Mouse (Mus musculus): Measurements from ENCODE around the gene B4gat1. TPM values are rescaled to one million over a fixed set of nuclear protein-coding genes. Genes with fewer than 3 reads are reported as not detected.
"Not testable (repeated sequence)": the region's sequence is repeated elsewhere in the genome, so short reads cannot be mapped to it uniquely, and the experiment has no call there.

The B4gat1 gene
- polyA plus RNA-seq, 1 experiment from 2014 or later: 65.1 TPM

GRCm38 (mm10) chr19:5079279-5079678 is 40.7 kb downstream of the B4gat1 start:
- H3K9me3 ChIP-seq (ENCODE audit: low read length): no peaks in the 10 kb centered on the region
- WGBS: 96% methylated on average over 1 of the region's 1 CpGs
- no peak overlapping the region for H3K4me3 ChIP-seq (ENCODE audit: low read length)
- H3K27ac ChIP-seq (ENCODE audit: low read length): no peak overlapping the region
- no peaks in the 10 kb centered on the region for H3K36me3 ChIP-seq (ENCODE audit: insufficient read depth, low read length)
- H3K9ac ChIP-seq (replicated peaks; ENCODE audit: low read length): no peak overlapping the region
- no peak for ATAC-seq (ENCODE audit: low FRiP score, low TSS enrichment)
- H3K27me3 ChIP-seq (ENCODE audit: insufficient read depth, low read length): peaks cover 43% of the 10 kb centered on the region
- H3K4me1 ChIP-seq (ENCODE audit: insufficient read depth, low read length): no peaks in the 10 kb centered on the region
- no peak overlapping the region for H3K4me2 ChIP-seq (replicated peaks; ENCODE audit: low read depth, low read length)

GRCm38 (mm10) chr19:5082005-5082404 is 43.4 kb downstream of the B4gat1 start:
- Histone ChIP-seq H3K9me3 (ENCODE audit: low read length) (no peaks in the 10 kb centered on the region), H3K36me3 (ENCODE audit: insufficient read depth, low read length) (no peaks in the 10 kb centered on the region), H3K27me3 (ENCODE audit: insufficient read depth, low read length) (peaks cover 67% of the 10 kb centered on the region), H3K9ac (replicated peaks; ENCODE audit: low read length) (no peak overlapping the region), H3K4me1 (ENCODE audit: insufficient read depth, low read length) (peaks cover 10% of the 10 kb centered on the region), H3K4me2 (replicated peaks; ENCODE audit: low read depth, low read length) (no peak overlapping the region), H3K27ac (ENCODE audit: low read length) (no peak overlapping the region), H3K4me3 (ENCODE audit: low read length) (no peak overlapping the region)
- ATAC-seq (ENCODE audit: low FRiP score, low TSS enrichment): no peak
- 70% methylated on average over 18 of the region's 18 CpGs for WGBS

GRCm38 (mm10) chr19:5082596-5082995 is 44.0 kb downstream of the B4gat1 start:
- H3K4me1 ChIP-seq (ENCODE audit: insufficient read depth, low read length): peaks cover 13% of the 10 kb centered on the region

GRCm38 (mm10) chr19:5083961-5084833 is 45.6 kb downstream of the B4gat1 start:
- Histone ChIP-seq H3K4me2 (replicated peaks; ENCODE audit: low read depth, low read length) (no peak overlapping the region), H3K4me3 (ENCODE audit: low read length) (no peak overlapping the region)

More at GRCm38 (mm10) chr19:5082596-5082995, 44.0 kb downstream of the B4gat1 start:
- Histone ChIP-seq H3K36me3 (ENCODE audit: insufficient read depth, low read length) (no peaks in the 10 kb centered on the region), H3K9ac (replicated peaks; ENCODE audit: low read length) (no peak overlapping the region), H3K27ac (ENCODE audit: low read length) (no peak overlapping the region), H3K9me3 (ENCODE audit: low read length) (no peaks in the 10 kb centered on the region), H3K4me3 (ENCODE audit: low read length) (no peak overlapping the region), H3K27me3 (ENCODE audit: insufficient read depth, low read length) (peaks cover 67% of the 10 kb centered on the region), H3K4me2 (replicated peaks; ENCODE audit: low read depth, low read length) (no peak overlapping the region)
- ATAC-seq (ENCODE audit: low FRiP score, low TSS enrichment): no peak
- WGBS: 71% methylated on average over 24 of the region's 24 CpGs

GRCm38 (mm10) chr19:5084834-5085144 is 46.2 kb downstream of the B4gat1 start:
- 6% methylated on average over 15 of the region's 15 CpGs for WGBS
- H3K27me3 ChIP-seq (ENCODE audit: insufficient read depth, low read length): peaks cover 67% of the 10 kb centered on the region

More at GRCm38 (mm10) chr19:5083961-5084833, 45.6 kb downstream of the B4gat1 start:
- Histone ChIP-seq H3K4me1 (ENCODE audit: insufficient read depth, low read length) (peaks cover 19% of the 10 kb centered on the region), H3K36me3 (ENCODE audit: insufficient read depth, low read length) (no peaks in the 10 kb centered on the region), H3K27ac (ENCODE audit: low read length) (no peak overlapping the region), H3K9me3 (ENCODE audit: low read length) (no peaks in the 10 kb centered on the region), H3K9ac (replicated peaks; ENCODE audit: low read length) (no peak overlapping the region), H3K27me3 (ENCODE audit: insufficient read depth, low read length) (peaks cover 67% of the 10 kb centered on the region)
- 60% methylated on average over 3 of the region's 3 CpGs for WGBS
- no peak for ATAC-seq (ENCODE audit: low FRiP score, low TSS enrichment)

GRCm38 (mm10) chr19:5085145-5085863 is 46.7 kb downstream of the B4gat1 start, which contains the start of gene Tmem151a:
TSS of gene Tmem151a (minus strand) at chr19:5085531.
- Histone ChIP-seq H3K27ac (ENCODE audit: low read length) (no peak within 1 kb of the TSS), H3K4me3 (ENCODE audit: low read length) (peak within 1 kb of the TSS; percentile 52), H3K9me3 (ENCODE audit: low read length) (no peaks in the 10 kb centered on the region), H3K4me1 (ENCODE audit: insufficient read depth, low read length) (peaks cover 23% of the 10 kb centered on the region), H3K36me3 (ENCODE audit: insufficient read depth, low read length) (peaks cover 9% of the 10 kb centered on the region), H3K27me3 (ENCODE audit: insufficient read depth, low read length) (peaks cover 63% of the 10 kb centered on the region), H3K9ac (replicated peaks; ENCODE audit: low read length) (peak within 1 kb of the TSS; percentile 53; the same call in 1 of the 2 replicates), H3K4me2 (replicated peaks; ENCODE audit: low read depth, low read length) (peak within 1 kb of the TSS; percentile 75)
- under 1% methylated on average over 57 of the region's 69 CpGs for WGBS
- ATAC-seq (ENCODE audit: low FRiP score, low TSS enrichment): no peak

More at GRCm38 (mm10) chr19:5084834-5085144, 46.2 kb downstream of the B4gat1 start:
- H3K4me2 ChIP-seq (replicated peaks; ENCODE audit: low read depth, low read length): peak overlapping the region; percentile 75
- H3K4me3 ChIP-seq (ENCODE audit: low read length): peak overlapping the region; percentile 52
- no peak overlapping the region for H3K9ac ChIP-seq (replicated peaks; ENCODE audit: low read length)
- no peak overlapping the region for H3K27ac ChIP-seq (ENCODE audit: low read length)
- no peak for ATAC-seq (ENCODE audit: low FRiP score, low TSS enrichment)
- peaks cover 4% of the 10 kb centered on the region for H3K36me3 ChIP-seq (ENCODE audit: insufficient read depth, low read length)
- H3K4me1 ChIP-seq (ENCODE audit: insufficient read depth, low read length): peaks cover 23% of the 10 kb centered on the region
- no peaks in the 10 kb centered on the region for H3K9me3 ChIP-seq (ENCODE audit: low read length)

GRCm38 (mm10) chr19:5086533-5086932 is 47.9 kb downstream of the B4gat1 start:
- H3K9me3 ChIP-seq (ENCODE audit: low read length); H3K4me2 ChIP-seq (replicated peaks; ENCODE audit: low read depth, low read length); H3K9ac ChIP-seq (replicated peaks; ENCODE audit: low read length); H3K27ac ChIP-seq (ENCODE audit: low read length); ATAC-seq (ENCODE audit: low FRiP score, low TSS enrichment); H3K4me3 ChIP-seq (ENCODE audit: low read length): not testable (repeated sequence)
- H3K36me3 ChIP-seq (ENCODE audit: insufficient read depth, low read length): peaks cover 17% of the 10 kb centered on the region
- WGBS: 55% methylated on average over 4 of the region's 4 CpGs
- peaks cover 51% of the 10 kb centered on the region for H3K27me3 ChIP-seq (ENCODE audit: insufficient read depth, low read length)
- H3K4me1 ChIP-seq (ENCODE audit: insufficient read depth, low read length): peaks cover 23% of the 10 kb centered on the region

- peak; percentile 97 for ATAC-seq (ENCODE audit: low FRiP score, low TSS enrichment)
- under 1% methylated on average over 58 of the region's 58 CpGs for WGBS
These were observed 49.5 kb downstream of the B4gat1 start, which contains the start of gene Yif1a for GRCm38 (mm10) chr19:5087884-5088728. TSS of gene Yif1a (plus strand) at chr19:5088538.

GRCm38 (mm10) chr19:5089324-5089723 is 50.7 kb downstream of the B4gat1 start:
- Histone ChIP-seq H3K27ac (ENCODE audit: low read length) (no peak overlapping the region), H3K27me3 (ENCODE audit: insufficient read depth, low read length) (peaks cover 23% of the 10 kb centered on the region), H3K4me2 (replicated peaks; ENCODE audit: low read depth, low read length) (peak overlapping the region; percentile 83), H3K36me3 (ENCODE audit: insufficient read depth, low read length) (peaks cover 27% of the 10 kb centered on the region), H3K4me3 (ENCODE audit: low read length) (peak overlapping the region; percentile 81), H3K9ac (replicated peaks; ENCODE audit: low read length) (peak overlapping the region; percentile 81; the same call in 1 of the 2 replicates), H3K4me1 (ENCODE audit: insufficient read depth, low read length) (peaks cover 28% of the 10 kb centered on the region), H3K9me3 (ENCODE audit: low read length) (no peaks in the 10 kb centered on the region)
- WGBS: 90% methylated on average over 4 of the region's 4 CpGs
- no peak for ATAC-seq (ENCODE audit: low FRiP score, low TSS enrichment)

More at GRCm38 (mm10) chr19:5087884-5088728, 49.5 kb downstream of the B4gat1 start, which contains the start of gene Yif1a:
- H3K4me2 ChIP-seq (replicated peaks; ENCODE audit: low read depth, low read length): peak within 1 kb of the TSS; percentile 83
- H3K36me3 ChIP-seq (ENCODE audit: insufficient read depth, low read length): peaks cover 27% of the 10 kb centered on the region
- peaks cover 35% of the 10 kb centered on the region for H3K27me3 ChIP-seq (ENCODE audit: insufficient read depth, low read length)
- H3K9me3 ChIP-seq (ENCODE audit: low read length): no peaks in the 10 kb centered on the region
- H3K9ac ChIP-seq (replicated peaks; ENCODE audit: low read length): peak within 1 kb of the TSS; percentile 81
- H3K4me1 ChIP-seq (ENCODE audit: insufficient read depth, low read length): peaks cover 23% of the 10 kb centered on the region
- H3K27ac ChIP-seq (ENCODE audit: low read length): peak within 1 kb of the TSS; percentile 82
- peak within 1 kb of the TSS; percentile 81 for H3K4me3 ChIP-seq (ENCODE audit: low read length)
